Mouse (Mus musculus) midbrain, embryonic 11.5 days (tissue): ENCODE results near the gene Slc25a14. TPM values are rescaled to one million over a fixed set of nuclear protein-coding genes. Genes with fewer than 3 reads are reported as not detected.
A peak's percentile ranks its signal among the peaks of the same experiment; 100 is the strongest.

ENCODE experiments used
- ATAC-seq: fragments of 200-750 bp; cut with Nextera tagmentation; 2 replicates; pipeline ENCODE4 v1.8.0; 2017; ENCODE audit warnings: moderate TSS enrichment, moderate library complexity; ENCODE audit not compliant: low FRiP score
- DNase-seq: peaks from one replicate; pipeline ENCODE4 v3.0.0; 2015; ENCODE audit warnings: low spot score; ENCODE audit errors: missing footprints
- H3K27ac ChIP-seq: fragments of 300-500 bp; sonication (generic); 2 replicates; pipeline ENCODE4 v1.5.1; 2014; ENCODE audit warnings: low read depth, low read length
- H3K27me3 ChIP-seq: fragments of 300-500 bp; sonication (generic); 2 replicates; pipeline ENCODE4 v1.6.1; 2014; ENCODE audit warnings: mild to moderate bottlenecking, low read length, moderate library complexity, mixed read lengths; ENCODE audit not compliant: control insufficient read depth, insufficient read depth
- H3K36me3 ChIP-seq: fragments of 300-500 bp; sonication (generic); 2 replicates; pipeline ENCODE4 v1.6.1; 2014; ENCODE audit warnings: mild to moderate bottlenecking, low read length, moderate library complexity, mixed read lengths; ENCODE audit not compliant: control insufficient read depth, insufficient read depth
- H3K4me1 ChIP-seq: fragments of 300-500 bp; sonication (generic); 2 replicates; pipeline ENCODE4 v1.6.1; 2014; ENCODE audit warnings: low read length; ENCODE audit not compliant: control insufficient read depth, insufficient read depth
- H3K4me2 ChIP-seq: fragments of 300-500 bp; sonication (generic); 2 replicates; pipeline ENCODE4 v1.6.1; 2014; ENCODE audit warnings: mild to moderate bottlenecking, moderate library complexity
- H3K4me3 ChIP-seq: fragments of 300-500 bp; sonication (generic); 2 replicates; pipeline ENCODE4 v1.5.1; 2014; ENCODE audit warnings: low read depth, low read length
- H3K9ac ChIP-seq: fragments of 300-500 bp; sonication (generic); 2 replicates; pipeline ENCODE4 v1.6.1; 2014; ENCODE audit warnings: low read length
- H3K9me3 ChIP-seq: fragments of 300-500 bp; sonication (generic); 2 replicates; pipeline ENCODE4 v1.6.1; 2016; ENCODE audit warnings: low read length; ENCODE audit not compliant: control insufficient read depth
- WGBS: fragments of 180-500 bp; shearing (Covaris S2); extraction: QIAGEN DNeasy Blood & Tissue Kit; methylation state at CpG from one replicate; pipeline ENCODE4 v1.1.7; 2014; 5-methylcytosine and 5-hydroxymethylcytosine counted together
- polyA plus RNA-seq: library from polyadenylated mRNA; unstranded; fragments of >200 nt; fragmentation: Nextera tagmentation; extraction: Ambion mirVana; gene quantifications from 2 replicates; pipeline ENCODE4 v1.2.1, GENCODE M21; 2014

Gene Slc25a14
- 26.8 and 30.3 TPM in 2 replicates for polyA plus RNA-seq

DNA sequence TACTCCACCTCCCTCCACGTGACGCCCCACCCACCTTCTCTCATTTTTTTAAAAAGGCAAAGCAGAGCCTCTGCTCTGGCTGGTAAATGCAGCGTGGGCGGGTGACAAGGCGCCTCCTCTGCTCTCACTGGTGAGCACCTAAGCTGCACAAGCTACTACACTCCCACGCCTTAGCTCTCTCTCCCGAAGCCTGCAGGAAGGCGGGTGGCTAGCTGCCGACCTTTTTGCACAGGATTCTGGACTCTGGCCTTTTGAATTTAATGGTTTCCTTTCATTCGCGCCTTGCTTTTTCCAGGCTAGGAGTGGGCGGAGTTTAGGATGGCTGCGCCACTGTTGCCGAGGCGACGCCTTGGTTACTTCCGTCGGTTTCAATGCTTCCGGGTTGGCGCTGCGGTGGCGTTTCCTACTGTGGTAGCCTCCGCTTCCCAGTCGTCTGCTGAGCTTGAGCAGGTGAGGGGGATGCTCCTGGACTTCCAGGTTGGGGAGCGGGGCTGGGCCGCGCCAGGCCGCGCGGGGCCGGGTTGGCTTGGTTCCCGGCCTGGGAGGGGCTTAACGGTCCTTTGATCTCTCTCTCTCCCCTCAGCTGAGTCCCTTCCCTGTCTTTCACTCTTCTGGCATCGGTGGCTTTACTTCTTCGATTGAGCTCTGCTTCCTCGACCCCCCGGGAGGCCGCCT lies at the start of gene Slc25a14:
Slc25a14 (plus strand) TSS at position 35 of the 675 bp plus-strand sequence.
- H3K27ac ChIP-seq: peak within 1 kb of the TSS; percentile 65; the same call in 1 of the 2 replicates
- no peaks in the 10 kb centered on the region for H3K4me1 ChIP-seq
- H3K9me3 ChIP-seq: no peaks in the 10 kb centered on the region
- WGBS: 11% methylated on average over 38 of the region's 38 CpGs
- H3K27me3 ChIP-seq: no peaks in the 10 kb centered on the region
- peak; percentile 94 for ATAC-seq
- DNase-seq: peak; percentile 94
- peak within 1 kb of the TSS; percentile 62 for H3K9ac ChIP-seq
- H3K36me3 ChIP-seq: no peaks in the 10 kb centered on the region
- H3K4me3 ChIP-seq: peak within 1 kb of the TSS; percentile 55
- peak within 1 kb of the TSS; percentile 48 for H3K4me2 ChIP-seq

DNA sequence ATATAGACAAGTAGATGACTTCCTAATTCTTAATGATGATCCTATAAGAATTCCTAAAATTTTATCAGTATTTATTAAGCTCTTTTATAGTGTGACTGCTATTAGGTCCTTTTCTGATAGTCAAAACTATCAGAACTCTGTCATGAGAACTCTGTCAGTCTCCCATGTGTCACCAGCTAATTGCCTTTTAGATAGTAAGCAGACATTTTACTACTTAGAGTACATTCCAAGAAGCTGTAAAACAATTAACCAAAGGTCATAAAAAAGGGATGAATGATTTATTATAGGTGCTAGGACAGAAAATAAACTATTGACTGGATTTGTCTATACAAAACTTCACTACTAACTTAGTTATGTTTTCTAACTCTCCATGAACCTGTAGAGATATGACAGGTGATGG lies 39.9 kb upstream of the Slc25a14 start:
- Histone ChIP-seq H3K36me3 (0 out of 2 replicates have a peak, but pooled peaks cover 3% of the 10 kb centered on the region), H3K4me3 (no peak overlapping the region), H3K4me1 (no peaks in the 10 kb centered on the region), H3K4me2 (no peak overlapping the region), H3K27me3 (no peaks in the 10 kb centered on the region), H3K9ac (no peak overlapping the region), H3K27ac (no peak overlapping the region), H3K9me3 (no peaks in the 10 kb centered on the region)
- ATAC-seq (no peak), DNase-seq (no peak)

DNA sequence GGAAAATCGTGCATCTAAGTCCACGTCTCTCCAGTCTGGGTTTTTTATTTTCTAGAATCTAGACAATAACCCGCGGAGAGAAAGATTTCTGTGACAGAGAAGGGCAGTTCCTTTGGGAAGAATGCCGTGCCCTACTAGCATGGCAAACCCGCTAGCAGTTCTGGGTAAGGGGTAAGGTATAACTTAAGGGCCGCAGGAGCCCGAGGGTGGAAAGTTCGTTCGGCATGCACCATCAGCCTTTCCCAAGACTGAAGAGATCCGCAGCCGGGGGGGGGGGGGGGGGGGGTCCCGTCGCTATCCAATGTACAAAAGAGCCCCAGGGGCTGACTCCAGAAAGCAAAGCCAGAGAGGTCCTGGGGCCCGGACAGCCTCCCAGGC lies 29.5 kb upstream of the Slc25a14 start:
- Histone ChIP-seq H3K4me1 (no peaks in the 10 kb centered on the region), H3K27me3 (no peaks in the 10 kb centered on the region), H3K36me3 (0 out of 2 replicates have a peak, but pooled peaks cover 2% of the 10 kb centered on the region), H3K4me2 (peak overlapping the region; percentile 37), H3K27ac (peak overlapping the region; percentile 33), H3K4me3 (peak overlapping the region; percentile 45), H3K9me3 (no peaks in the 10 kb centered on the region), H3K9ac (peak overlapping the region; percentile 66)
- 24% methylated on average over 12 of the region's 15 CpGs for WGBS
- ATAC-seq (peak; percentile 57), DNase-seq (no peak)

DNA sequence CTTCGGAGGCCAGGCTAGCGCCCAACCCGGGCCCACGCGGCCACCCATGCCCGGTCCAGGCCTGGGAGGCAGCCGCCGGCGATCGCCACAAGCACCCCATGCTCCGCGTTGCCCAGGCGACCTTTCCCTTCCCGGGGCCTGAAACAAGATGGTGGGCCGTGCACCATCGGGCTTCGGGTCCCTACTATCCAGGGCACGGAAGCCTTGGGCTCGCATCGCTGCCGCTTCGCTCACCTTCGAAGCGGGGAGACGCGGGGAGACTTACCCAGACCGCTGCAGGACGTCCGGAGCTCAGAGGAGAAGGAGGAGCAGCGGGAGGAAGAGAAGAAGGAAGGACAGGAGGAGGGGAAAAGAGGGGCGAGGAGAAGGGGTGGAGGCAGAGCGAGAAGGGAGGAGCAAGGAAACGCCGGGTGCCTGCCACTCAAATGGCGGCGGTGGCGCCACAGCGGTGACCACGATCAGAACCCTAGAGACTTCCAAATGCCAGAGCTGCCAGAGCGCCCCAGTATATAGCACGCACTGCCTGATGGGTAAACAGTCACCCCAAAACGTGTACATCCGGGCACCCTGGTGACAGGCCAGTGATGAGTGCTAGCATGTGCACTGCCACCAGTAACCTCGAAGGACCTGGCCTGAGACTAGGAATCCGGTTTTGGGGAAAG lies 29.0 kb upstream of the Slc25a14 start, which contains the start of gene Zfp280c:
Zfp280c (minus strand) TSS at position 406 of the 662 bp plus-strand sequence.
- Histone ChIP-seq H3K4me2 (peak within 1 kb of the TSS; percentile 37), H3K36me3 (0 out of 2 replicates have a peak, but pooled peaks cover 2% of the 10 kb centered on the region), H3K4me1 (no peaks in the 10 kb centered on the region), H3K9ac (peak within 1 kb of the TSS; percentile 66), H3K9me3 (no peaks in the 10 kb centered on the region), H3K27me3 (no peaks in the 10 kb centered on the region), H3K27ac (peak within 1 kb of the TSS; percentile 33), H3K4me3 (peak within 1 kb of the TSS; percentile 45)
- DNase-seq (peak; percentile 96), ATAC-seq (peak; percentile 93)
- 20% methylated on average over 37 of the region's 45 CpGs for WGBS

DNA sequence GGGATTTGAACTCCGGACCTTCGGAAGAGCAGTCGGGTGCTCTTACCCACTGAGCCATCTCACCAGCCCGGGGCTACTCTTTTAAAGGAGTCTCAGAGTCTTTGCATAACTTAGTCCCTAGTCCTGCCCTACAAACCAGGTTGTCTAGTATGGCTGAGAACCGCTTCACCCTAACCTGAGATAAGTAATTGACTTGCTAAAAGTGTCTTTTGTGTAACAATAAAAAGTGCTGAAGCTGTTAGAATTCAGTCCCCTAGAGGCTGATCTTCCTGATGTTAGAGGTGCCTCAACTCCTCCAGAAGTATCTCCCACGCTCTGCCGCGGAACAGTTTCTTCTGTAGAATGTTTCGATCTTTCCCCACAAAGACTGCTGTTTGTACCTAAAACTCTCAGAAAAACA lies 27.2 kb upstream of the Slc25a14 start:
- Histone ChIP-seq H3K9me3 (no peaks in the 10 kb centered on the region), H3K27ac (no peak overlapping the region), H3K4me1 (no peaks in the 10 kb centered on the region), H3K36me3 (no peaks in the 10 kb centered on the region), H3K4me2 (no peak overlapping the region), H3K9ac (no peak overlapping the region), H3K4me3 (no peak overlapping the region), H3K27me3 (no peaks in the 10 kb centered on the region)
- WGBS: 88% methylated on average over 9 of the region's 9 CpGs
- ATAC-seq: no peak
- DNase-seq: no peak

DNA sequence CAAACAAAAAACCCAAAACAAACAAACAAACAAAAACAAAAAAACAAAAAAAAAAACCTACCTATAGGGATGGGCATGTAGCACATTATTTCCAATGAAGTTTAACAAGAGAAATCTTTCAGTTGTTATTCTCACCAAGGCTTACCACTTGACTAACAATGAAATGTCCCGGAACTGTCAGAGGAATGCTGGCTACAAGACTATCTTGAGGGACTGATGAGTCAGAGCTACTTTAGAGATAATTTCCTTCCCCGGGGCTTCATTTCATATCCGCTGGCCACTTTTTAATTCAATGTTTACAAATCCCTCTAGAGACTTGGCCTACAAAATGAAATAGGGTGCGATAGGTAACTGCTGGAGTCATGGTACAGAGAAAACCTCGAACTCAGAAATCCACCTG lies 26.3 kb upstream of the Slc25a14 start:
- H3K27ac ChIP-seq: no peak overlapping the region
- no peak overlapping the region for H3K9ac ChIP-seq
- H3K4me3 ChIP-seq: no peak overlapping the region
- 92% methylated on average over 5 of the region's 5 CpGs for WGBS
- no peaks in the 10 kb centered on the region for H3K36me3 ChIP-seq
- no peak overlapping the region for H3K4me2 ChIP-seq
- DNase-seq: no peak
- H3K4me1 ChIP-seq: no peaks in the 10 kb centered on the region
- H3K9me3 ChIP-seq: no peaks in the 10 kb centered on the region
- no peak for ATAC-seq
- H3K27me3 ChIP-seq: no peaks in the 10 kb centered on the region

DNA sequence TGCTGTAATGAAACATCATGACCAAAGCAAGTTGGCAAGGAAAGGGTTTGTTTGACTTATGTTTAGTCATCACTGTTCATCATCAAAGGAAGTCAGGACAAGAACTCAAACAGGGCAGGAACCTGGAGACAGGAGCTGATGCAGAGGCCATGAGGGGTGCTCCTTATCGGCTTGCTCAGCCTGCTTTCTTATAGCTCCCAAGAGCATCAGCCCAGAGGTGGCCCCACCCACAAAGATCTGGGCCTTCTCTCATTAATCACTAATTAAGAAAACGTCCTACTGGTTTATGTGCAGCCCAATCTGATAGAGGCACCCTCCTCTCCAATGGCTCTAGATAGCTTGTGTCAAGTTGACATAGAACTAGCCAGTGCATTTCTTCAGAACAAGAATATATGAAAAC lies 18.3 kb upstream of the Slc25a14 start:
- no peak overlapping the region for H3K4me2 ChIP-seq
- no peak overlapping the region for H3K9ac ChIP-seq
- no peaks in the 10 kb centered on the region for H3K9me3 ChIP-seq
- H3K4me1 ChIP-seq: no peaks in the 10 kb centered on the region
- H3K27ac ChIP-seq: no peak overlapping the region
- no peak for ATAC-seq
- DNase-seq: no peak
- WGBS: 71% methylated on average over 2 of the region's 2 CpGs
- no peaks in the 10 kb centered on the region for H3K36me3 ChIP-seq
- H3K4me3 ChIP-seq: no peak overlapping the region
- H3K27me3 ChIP-seq: no peaks in the 10 kb centered on the region

DNA sequence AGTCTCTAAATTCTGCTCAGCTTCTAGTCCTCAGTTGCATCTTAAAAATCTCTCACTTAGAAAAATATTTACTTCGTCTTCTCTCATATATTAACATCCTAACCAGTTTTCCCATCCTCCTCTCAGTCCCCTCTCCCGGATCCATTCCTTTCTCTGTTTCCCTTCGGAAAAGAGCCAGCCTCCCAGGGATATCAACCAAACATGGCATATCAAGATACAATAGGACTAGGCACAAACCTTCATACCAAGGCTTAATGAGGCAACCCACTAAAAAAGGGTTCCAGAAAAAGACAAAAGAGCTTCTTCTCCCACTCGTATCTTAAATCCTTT lies 199 bp upstream of the Slc25a14 start:
- ATAC-seq: no peak
- H3K4me3 ChIP-seq: peak overlapping the region; percentile 55
- DNase-seq: peak; percentile 86
- WGBS: 19% methylated on average over 4 of the region's 4 CpGs
- no peaks in the 10 kb centered on the region for H3K36me3 ChIP-seq
- peak overlapping the region; percentile 48 for H3K4me2 ChIP-seq
- no peaks in the 10 kb centered on the region for H3K9me3 ChIP-seq
- peak overlapping the region; percentile 62 for H3K9ac ChIP-seq
- no peaks in the 10 kb centered on the region for H3K4me1 ChIP-seq
- H3K27me3 ChIP-seq: no peaks in the 10 kb centered on the region
- H3K27ac ChIP-seq: peak overlapping the region; percentile 65; the same call in 1 of the 2 replicates

DNA sequence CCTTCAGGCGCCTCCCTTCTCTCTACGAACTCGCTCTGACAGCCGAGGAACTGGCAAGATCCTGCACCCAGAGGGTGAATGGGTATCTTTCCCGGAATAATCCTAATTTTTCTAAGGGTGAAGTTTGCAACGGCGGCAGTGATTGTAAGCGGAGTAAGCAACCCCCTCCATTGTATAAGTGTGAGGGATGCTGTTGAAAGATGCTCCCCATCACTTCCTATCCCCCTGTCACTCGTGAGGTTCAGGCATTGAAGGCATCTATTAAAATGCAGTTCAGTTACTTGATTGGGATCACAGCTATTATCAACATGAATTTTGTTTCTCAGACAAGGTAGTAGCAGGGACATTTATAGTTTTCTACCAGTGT lies 824 bp downstream of the Slc25a14 start:
- no peak overlapping the region for H3K27ac ChIP-seq
- DNase-seq: no peak
- H3K4me3 ChIP-seq: peak overlapping the region; percentile 55
- no peaks in the 10 kb centered on the region for H3K36me3 ChIP-seq
- H3K4me2 ChIP-seq: peak overlapping the region; percentile 48
- H3K4me1 ChIP-seq: no peaks in the 10 kb centered on the region
- WGBS: 22% methylated on average over 9 of the region's 9 CpGs
- no peaks in the 10 kb centered on the region for H3K9me3 ChIP-seq
- H3K27me3 ChIP-seq: no peaks in the 10 kb centered on the region
- peak overlapping the region; percentile 62 for H3K9ac ChIP-seq
- ATAC-seq: peak; percentile 52
